Mouse (Mus musculus) liver, postnatal 0 days (tissue): ENCODE data around the gene Slc38a9.
A peak's percentile ranks its signal among the peaks of the same experiment; 100 is the strongest.

Experiments used
- CTCF ChIP-seq: sonication (generic); IDR thresholded peaks from 2 replicates; pipeline ENCODE4 v1.5.1; 2016; ENCODE audit warnings: antibody characterized with exemption, low read depth
- EP300 ChIP-seq: IDR thresholded peaks from 2 replicates; pipeline ENCODE4 v1.6.1; 2016; ENCODE audit warnings: antibody characterized with exemption, low read depth, mild to moderate bottlenecking

DNA sequence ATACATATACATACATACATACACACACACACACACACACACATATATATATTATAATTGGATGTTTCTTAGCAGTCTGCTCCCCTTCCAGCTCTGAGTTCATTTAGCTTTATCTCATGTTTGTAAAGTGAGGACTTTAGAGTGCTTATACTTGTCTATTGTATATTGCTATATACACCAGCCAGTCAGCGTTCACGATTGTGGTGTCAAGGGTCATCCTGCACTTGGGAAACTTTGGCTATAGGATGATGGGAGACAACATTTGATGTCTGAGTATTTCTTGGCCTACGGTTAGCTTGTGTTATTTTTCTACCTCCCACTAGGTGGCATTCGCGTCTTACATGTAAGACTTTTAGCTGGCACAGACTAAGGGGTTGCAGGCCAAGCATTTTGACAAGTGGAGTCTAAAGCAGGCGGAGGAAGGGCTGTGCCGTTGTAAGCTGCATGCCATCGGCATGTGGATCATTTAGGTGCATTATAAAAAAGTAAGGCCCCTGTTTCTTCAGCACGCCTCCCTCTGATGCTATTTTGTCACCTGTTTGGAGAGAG is 13.4 kb downstream of the Slc38a9 start:
- TF ChIP-seq EP300 (peak; percentile 20; the same call in 1 of the 2 replicates), CTCF (peak; percentile 97)
